Mouse (Mus musculus) lung, postnatal 14 days (tissue): Measurements from ENCODE around the gene Hpdl.
A peak's percentile ranks its signal among the peaks of the same experiment; 100 is the strongest.
"Not testable (repeated sequence)": the region's sequence is repeated elsewhere in the genome, so short reads cannot be mapped to it uniquely, and the experiment has no call there.

Source experiments
- DNase-seq: peaks from one replicate; pipeline ENCODE4 v3.0.0; 2021

The Hpdl gene

DNA sequence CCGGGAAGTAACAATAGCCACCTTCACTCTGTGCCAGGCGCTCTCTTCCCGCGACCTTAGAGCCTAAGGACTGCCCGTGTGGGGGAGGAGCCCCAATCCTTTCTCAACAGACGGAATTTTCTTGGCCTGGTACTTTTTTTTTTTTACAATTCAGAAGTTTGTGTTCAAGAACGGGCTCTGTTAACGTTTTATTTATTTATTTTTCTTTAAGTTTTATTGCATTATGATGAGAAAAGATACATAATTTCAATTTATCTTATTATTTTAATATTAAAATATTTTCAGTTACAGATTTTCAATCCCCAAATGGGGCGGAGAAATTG is at the start of gene Hpdl:
Gene Hpdl, minus strand, starts transcription at position 14 of the 323 bp plus-strand sequence.
- no peak for DNase-seq

DNA sequence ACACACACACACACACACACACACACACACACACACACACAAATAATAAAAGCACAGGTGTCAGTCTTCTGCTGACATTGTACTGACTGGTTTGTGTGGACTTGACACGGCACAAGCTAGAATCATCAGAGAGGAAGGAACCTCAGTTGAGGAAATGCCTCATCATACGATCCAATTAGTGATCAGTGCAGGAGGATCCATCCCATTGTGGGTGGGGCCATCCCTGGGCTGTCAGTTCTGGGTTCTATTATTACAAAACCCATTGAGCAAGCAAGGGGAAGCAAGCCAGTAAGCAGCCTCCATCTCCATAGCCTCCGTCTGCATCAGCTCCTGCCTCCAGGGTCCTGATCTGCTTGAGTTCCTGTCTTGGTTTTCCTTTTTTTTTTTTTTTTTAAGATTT is 48.4 kb upstream of the Hpdl start:
- DNase-seq = no peak

DNA sequence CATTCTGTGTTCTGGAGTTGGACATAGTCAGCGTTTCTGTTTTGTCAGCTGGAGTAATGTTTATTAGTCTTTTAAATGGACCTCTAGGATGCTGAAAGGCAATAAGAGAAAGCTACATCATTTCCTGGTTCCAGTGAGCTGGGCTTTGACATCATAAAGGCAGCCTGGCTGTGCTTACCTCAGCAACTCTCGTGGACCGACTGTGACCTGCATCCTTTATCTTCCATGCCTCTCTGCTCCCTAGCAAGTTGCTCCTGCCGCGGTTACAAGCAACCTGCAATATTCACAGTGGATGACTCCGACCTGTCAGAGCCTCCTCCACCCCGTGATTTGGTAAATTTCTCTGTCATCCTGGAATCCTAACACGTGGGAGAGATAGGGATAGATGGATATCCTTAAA is 40.5 kb upstream of the Hpdl start:
- DNase-seq = no peak

DNA sequence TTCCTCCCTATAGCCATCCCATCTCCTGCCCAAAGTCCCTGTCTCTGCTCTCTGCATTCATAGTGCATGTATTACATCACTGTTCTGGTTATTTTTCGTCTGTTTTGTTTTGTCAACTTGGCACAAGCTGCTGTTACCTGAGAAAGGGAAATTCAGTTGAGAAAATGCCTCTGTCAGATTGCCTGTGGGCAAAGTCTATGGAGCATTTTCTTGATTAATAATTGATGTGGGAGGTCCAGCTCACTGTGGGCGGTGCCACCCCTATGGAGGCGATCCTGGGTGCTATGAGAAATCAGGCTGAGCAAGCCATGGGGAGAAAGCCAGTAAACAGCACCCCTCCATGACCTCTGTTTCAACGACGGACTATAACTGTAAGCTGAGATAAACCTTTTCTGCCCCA is 38.2 kb upstream of the Hpdl start:
- DNase-seq = no peak

DNA sequence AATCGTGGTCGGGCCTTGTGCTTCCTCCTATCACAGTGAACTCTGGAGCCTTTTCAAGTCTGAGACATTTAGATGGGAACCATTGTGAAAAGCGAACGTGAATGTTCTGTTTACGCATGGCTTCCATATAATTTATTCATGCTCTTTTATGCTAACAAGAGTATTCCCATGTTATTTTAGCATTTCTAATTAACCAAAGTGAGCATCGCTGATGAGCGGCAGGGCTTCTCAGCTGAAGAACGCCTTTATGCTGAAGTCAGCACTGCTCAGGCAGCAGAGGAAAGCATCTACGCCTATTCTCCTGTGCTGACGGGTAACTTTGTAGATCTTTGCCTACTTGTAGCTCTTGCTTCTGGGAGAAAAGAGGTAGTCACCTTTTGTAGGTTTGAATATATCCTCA is 35.7 kb upstream of the Hpdl start:
- DNase-seq = no peak

DNA sequence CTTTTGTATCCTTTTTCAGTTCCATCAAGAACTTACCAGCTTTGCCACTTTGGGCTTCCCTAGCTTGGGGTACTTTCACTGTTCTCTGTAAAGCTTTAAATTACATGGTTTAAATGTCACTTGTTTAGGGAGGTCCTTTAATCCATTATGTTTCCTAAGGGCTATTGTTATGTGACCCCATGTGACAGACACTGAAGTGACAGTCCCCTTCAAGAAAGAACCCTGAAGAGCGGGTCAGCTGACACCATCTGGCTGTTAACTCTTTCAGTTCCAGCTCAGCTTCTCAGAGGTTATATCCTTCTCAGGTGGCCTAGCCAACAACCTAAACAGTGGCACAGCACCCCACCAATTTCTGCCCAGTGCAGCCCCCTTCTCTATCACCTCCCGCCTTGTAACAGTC is 32.8 kb upstream of the Hpdl start:
- no peak for DNase-seq

DNA sequence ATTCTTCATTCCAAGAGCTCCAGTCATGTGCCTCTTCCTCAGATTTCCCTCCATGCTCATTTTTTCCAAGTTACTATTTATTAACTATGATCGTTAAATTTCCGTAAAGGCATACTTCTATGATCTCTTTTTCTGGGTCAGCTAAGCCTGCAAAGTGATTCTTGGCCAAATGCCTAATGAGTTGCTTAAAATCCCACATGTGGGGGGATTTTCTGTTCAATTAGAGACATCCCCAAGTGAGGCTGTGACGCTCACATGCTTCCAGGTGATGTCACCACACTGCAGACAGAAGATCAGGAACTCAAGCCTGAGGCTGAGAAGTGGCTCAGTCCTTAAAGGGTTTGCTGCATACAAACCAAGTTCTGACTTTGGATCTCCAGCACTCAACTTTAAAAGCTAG is 28.4 kb upstream of the Hpdl start:
- no peak for DNase-seq

DNA sequence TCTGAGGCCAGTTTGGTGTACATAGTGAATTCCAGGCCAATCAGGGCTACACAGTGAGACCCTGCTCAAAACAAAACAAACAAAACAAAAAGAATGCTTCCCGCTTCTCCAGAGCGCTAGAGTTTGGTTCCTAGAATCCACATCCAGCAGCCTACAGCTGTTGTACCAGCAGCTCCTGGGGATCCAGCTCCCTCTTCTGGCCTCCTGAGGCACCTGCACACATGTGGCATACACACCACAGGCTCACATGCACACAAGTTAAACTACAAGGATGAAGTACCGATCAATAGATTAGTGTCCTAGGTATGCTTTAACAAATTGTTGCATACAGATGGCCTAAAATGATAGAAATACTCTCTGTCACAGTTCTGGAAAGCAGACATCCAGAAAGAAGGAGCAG is 22.8 kb upstream of the Hpdl start:
- no peak for DNase-seq

DNA sequence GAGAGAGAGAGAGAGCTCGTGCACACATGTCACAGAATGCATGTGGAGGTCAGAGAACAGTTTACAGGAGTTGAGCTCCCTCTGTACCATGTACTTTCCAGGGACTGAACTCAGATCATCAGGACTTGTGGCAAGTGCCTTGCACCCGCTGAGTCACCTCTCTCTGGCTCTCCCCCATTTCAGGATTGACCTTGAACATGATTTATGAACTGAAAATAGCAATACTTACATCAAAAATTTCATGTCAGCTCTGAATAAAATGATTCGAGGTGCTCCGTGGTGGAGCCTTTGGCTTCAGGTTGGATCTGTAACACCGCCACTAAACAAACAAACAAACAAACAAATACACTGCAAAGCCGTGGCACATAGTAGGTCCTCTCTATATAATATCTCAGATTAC is 19.3 kb upstream of the Hpdl start:
- DNase-seq = no peak

DNA sequence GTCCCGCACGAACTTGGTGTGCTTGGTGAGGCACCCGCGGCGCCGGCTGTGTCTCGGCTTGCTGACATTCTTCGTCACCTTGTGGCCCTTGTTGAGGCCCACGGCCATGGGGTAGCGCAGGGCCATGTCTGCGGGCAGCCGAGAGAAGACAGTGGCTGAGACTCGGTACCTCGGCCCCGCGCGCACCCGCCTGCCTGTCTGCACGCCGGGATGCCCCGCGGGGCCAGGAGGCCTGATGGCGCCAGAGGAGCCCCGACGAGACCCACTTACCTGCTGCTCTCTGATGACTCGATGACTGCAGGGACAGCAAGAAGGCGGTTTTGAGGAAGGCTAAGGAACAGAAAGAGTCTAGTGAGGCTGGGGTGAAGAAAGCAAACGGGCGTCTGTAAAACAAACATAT is 18.6 kb upstream of the Hpdl start:
- DNase-seq = not testable (repeated sequence)

DNA sequence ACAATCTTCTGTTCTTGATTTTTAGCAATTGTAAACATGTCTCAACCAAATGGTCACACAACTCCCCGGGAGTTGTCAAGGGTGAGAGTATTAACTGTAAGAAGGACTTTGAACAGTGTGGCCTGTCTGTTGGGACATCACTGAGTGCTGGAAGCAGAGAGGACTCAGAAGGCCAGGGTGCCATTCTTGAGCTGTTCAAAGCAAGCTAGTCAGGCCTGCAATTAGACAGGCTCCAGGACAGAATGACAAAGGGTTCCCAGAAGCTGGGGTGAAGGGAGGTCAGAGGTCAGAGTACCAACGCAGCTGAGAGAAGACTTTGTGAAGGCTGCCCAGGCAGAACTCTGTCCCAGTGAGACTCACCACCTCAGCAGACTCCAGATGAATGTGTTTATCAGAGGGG is 17.5 kb upstream of the Hpdl start:
- DNase-seq = no peak

DNA sequence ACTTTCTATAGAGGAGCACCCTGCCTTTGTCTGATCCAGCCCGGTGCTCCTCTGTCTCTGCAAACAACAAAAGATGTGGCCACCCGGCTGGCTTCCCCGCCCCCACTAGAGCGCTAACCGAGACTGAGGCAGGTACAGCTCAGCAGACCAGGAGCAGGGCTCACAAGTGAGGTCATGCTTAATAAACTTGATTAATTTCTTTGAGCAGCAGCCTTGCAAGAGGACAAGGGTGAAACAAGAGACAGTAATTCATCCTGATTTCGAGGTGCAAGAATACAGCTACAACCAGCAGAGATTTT is 8.5 kb upstream of the Hpdl start:
- DNase-seq = no peak

DNA sequence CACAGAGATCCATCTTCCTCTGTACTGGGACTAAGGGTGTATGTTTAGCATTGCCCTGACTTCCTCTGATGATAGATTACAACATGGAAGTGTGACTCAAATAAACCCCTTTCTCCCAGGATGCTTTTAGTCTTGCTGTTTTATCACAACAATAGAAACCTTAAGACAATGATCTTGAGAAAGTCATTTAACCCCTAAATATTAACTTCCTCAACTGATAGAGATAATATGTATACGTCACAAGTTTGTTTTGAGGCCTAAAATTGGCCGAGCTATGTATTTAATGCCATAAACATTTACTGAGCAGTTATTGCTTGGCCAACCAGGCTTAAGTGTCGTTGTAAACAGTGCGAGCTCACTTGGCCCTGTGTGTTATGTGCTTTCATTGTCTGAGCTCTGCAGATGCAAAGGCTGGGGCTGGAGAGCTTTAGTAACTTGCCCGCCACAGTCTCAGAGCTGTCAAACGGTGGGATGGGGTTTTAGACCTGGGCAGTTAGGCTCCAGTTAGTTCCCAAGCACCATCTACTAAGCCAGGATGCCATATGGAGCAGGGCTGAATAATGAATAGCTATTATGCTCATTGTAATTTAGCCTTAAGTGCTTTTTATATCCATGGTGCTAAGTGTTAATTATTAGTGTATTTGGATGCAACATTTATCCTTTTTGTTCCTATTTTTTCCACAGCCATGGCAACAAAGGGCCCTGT is 8.0 kb upstream of the Hpdl start:
- DNase-seq = peak; percentile 32

DNA sequence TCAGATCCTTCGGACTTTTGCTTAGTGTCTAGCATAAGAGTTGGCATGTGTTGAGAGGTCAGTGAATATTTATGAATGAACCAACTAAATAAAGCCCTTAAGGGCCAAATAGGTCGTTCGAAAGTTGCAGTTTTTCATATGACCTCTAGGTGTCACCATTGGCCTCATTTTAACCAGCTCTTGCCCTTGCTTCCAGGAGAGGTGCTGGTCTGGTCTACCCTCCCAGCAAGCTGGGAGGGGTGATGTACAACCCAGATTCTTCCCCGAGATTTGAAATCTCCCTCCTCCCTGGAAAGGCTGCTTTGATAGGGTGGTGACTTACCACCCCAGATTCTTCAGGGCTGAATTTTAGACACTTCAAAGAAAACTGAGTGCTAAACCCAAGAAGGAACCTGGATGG is 6.3 kb upstream of the Hpdl start:
- peak; percentile 23 for DNase-seq

DNA sequence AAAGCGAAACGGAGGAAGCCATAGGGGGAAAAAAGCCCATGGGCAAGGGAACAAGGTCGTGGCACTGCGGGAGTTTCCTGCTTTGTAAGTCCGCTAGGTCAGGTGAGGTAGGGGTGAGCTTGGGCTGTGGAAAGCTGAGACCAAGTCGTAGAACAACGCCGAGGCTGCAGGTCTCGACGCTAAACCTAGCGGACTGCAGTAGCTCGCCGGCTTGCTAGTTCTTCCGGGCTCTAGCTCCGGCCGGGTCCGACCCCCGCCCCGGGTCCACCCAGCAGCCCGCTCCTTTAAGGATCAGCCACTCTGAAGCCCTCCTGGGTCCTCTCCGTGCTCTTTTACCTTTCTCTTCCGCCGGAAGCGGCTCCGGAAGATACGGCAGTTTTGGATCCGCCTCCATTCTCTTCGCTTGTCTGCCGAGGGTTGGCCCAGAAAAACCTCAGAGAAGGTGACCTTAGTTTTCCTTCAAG is 3.1 kb upstream of the Hpdl start:
- DNase-seq = peak; percentile 70

DNA sequence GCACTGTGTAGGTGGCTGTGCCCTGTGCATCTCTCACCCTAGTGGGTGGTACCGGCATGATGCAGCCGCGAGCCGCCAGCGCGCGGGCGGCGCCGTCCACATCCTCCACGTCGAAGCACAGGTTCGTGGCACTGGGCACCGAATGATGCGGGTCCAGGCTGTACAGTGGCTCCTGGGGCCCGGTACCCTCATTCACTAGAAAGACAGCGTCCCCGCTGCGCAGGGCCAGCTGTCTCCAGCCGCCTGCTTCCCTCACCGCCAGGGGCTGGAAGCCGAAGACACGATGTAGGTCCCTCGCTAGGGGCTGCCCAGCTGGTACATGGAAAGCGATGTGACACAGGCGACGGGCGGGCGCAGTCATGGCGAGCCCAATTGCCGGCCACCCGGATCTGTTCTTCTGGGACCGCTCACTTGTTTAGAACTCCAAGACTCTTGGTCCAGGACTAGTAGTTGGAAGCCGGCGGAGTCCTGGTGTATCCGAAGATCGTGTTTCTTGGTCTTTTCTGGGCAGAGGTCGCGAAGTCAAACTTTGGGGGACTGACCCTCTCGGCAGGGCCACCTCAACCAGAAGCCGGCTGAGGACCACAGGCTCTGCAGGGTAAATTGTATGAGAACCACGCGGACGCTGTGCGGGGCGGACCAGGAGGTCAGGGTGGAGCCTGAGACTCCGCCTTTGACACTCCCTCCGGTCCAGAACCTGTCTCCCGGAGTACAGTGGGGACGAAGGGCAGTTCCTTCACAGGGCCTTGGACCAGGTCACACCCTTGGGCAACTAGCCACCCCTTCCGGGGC is 409 bp downstream of the Hpdl start:
- peak; percentile 67 for DNase-seq

DNA sequence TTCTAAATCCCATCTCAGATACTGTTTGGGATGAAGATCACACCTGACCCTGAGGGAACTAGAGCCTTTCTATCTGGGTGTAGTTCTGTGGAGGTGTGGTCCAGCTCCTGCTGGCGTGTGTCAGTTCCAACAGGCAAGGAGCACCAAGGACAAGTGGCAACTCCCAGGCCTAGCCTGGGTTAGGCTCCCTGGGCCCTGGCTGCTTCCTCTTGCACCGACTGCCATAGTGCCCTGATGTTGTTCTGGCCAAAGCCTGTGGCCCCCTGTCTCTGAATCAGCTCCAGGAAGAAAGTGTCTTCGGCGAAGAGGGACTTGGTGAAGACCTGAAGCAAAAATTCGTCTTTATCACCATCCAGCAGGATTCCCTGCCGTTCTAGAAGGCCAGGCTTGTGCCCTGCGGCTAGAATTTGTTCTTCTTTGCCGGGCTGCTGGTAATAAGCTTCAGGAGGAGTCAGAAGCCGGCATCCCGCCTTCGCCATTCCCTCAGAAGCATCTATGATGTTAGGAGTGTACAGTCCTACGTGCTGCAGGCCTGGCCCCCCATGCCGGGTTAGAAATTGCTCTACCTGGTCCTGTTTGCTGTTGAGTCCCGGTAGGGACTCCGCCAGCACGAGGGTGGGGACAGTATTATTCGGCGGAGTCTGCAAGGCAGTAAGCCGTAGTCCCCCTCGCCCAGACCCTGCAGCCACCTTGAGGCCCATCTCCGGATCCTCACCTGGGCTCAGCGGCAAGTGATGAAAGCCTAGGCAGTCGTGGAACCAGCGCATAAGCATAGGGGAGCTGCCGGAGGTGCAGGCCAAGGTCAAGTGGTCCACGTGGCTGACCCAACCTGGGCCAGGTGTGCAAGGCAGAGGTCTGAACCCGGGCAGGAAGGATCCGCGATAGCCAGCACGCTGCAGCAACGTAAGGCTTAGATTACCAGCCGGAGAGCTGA is 1.3 kb downstream of the Hpdl start:
- DNase-seq = no peak

DNA sequence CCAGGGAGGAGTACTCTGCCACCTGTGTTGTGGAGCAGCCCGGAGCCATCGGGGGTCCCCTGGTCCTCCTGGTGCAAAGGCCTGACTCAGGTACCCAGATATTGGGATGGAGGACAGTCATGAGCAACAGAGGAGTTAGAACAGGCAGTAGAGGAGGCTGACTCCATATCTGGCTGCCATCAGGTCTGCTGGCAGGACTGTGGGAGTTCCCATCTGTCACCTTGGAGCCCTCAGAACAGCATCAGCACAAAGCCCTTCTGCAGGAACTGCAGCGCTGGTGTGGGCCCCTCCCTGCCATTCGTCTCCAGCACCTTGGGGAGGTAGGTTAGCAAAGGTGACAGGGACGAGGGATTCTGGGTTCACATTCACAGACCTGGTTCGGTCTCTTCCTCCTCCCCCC is 4.0 kb downstream of the Hpdl start:
- DNase-seq = no peak

DNA sequence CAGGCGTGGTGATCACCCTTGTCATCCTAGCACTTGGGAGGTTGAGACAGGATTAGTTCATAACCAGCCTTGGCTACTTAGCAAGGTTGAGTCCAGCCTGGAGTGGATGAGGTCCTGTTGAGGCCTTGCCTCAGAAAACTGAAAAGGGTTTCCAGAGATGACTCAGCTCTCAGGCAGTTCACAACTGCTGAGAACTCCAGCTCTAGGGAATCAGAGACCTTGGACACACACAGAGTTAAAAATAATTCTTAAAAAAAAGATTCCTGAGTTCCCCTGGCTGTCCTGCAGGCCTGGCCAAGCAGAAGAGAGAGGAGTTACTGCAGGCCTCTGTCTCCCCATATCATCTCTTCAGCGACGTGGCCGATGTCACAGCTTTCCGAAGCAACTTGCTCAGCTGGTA is 6.2 kb downstream of the Hpdl start:
- DNase-seq = no peak

DNA sequence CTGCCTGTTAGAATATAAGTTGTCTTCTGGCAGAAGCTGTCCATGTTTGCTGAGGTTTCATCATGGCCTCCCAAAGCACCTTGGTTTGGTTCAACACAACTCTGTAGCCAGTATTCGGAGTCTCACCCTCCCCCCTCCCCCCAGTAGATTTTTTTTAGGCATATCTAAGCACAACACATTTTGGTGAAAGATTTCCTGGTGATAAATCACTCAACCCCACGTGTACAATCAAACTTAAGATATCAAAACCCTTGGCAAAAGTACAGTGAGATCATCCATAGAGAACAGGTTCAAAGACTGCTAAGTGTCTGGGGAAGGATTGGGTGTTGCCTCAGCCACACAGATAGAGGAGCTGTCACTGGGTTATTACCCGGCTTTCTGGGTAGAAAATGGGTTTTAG is 10.5 kb downstream of the Hpdl start:
- no peak for DNase-seq

DNA sequence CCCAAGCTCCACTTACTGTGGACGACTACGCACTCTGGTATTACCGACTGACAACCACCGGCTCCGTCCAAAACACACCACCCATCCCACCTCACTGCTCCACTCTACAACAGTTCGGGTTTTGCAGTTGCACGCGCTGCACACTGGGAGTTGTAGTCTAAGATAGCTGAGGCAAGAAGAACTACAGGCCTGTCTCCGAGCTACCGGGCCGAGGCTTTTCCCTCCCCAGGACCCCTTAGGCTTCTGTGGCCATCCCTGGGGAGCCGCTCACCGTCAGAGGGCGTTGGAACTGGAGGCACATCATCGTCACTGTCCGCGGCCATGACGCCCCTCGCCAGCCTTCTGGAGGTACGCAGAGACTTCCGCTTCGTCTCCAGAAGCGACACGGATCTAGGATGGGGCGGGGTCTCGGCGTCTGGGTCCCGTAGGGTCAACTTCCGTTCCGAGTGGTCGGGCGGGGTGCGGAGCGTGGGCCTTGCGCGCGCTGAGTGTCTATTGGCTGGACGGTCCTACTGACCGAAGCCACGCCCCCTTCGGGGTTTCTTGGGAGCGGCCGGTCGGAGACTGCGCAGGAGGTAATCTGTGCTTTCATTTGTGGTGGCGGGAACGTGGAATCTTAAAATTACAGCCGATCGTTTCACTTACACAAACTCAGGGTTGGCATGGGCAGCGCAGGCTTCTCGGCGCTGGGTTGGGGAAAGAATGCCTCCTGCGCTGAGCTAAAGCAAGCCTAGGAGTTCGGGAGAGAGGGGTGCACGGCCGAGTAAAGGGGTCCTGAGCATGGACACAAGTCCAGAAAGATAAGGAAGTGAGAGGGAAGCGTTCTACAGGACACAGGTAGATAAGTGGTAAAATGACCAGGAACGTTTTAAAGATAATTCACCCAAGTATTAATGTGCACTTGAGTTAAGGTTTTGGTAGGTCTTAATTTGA is 14.0 kb downstream of the Hpdl start, which contains the start of the genes Toe1 and Mutyh:
Gene Toe1, minus strand, starts transcription at position 444 of the 933 bp plus-strand sequence.
Gene Mutyh, plus strand, starts transcription at position 527 of the 933 bp plus-strand sequence.
- DNase-seq = peak; percentile 95

DNA sequence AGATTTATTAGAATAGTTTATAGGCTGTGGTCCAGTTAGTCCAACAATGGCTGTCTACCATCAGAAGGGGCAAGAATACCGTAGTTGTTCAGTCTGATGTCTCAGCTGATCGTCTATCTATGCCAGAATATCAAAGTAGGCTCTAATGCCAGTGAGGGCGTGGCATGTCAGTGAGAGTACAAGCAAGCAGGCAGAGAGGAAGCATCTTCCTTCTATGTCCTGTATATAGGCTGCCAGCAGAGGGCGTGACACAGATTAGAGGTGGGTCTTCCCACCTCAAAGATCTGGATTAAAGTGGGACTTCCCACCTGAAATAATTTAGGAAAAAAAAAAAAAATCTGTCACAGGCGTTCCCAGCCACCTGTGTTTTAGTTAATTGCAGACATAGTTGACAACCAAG is 21.6 kb downstream of the Hpdl start:
- peak; percentile 10 for DNase-seq
